Mouse (Mus musculus): ENCODE data around the gene Slf2.

The Slf2 gene

GRCm38 (mm10) chr19:44984420-44984819 lies 53.5 kb downstream of the Slf2 start:
- no peak for DNase-seq (ENCODE audit: low spot score)

GRCm38 (mm10) chr19:44985159-44985988 lies 54.4 kb downstream of the Slf2 start:
- DNase-seq (ENCODE audit: low spot score), result no peak

- DNase-seq (ENCODE audit: low spot score), result no peak
Observed at GRCm38 (mm10) chr19:44987004-44987403, 56.1 kb downstream of the Slf2 start.

- no peak for DNase-seq (ENCODE audit: low spot score)
Observed at GRCm38 (mm10) chr19:44987851-44988250, 56.9 kb downstream of the Slf2 start.

GRCm38 (mm10) chr19:44988321-44988720 lies 57.4 kb downstream of the Slf2 start:
- no peak for DNase-seq (ENCODE audit: low spot score)

- DNase-seq (ENCODE audit: low spot score), result peak; percentile 74
Observed at GRCm38 (mm10) chr19:44988831-44989566, 58.0 kb downstream of the Slf2 start, which contains the start of gene Sema4g. Gene Sema4g (plus strand): TSS chr19:44989101.

- peak; percentile 42 for DNase-seq (ENCODE audit: low spot score)
Observed at GRCm38 (mm10) chr19:44989567-44990495, 58.9 kb downstream of the Slf2 start.

GRCm38 (mm10) chr19:44991031-44991430 lies 60.1 kb downstream of the Slf2 start:
- DNase-seq (ENCODE audit: low spot score), result peak; percentile 83

- DNase-seq (ENCODE audit: low spot score), result peak; percentile 76
Observed at GRCm38 (mm10) chr19:44992246-44992645, 61.3 kb downstream of the Slf2 start.

- no peak for DNase-seq (ENCODE audit: low spot score)
Observed at GRCm38 (mm10) chr19:44992712-44993111, 61.8 kb downstream of the Slf2 start.

- no peak for DNase-seq (ENCODE audit: low spot score)
Observed at GRCm38 (mm10) chr19:44997786-44998185, 66.8 kb downstream of the Slf2 start.

GRCm38 (mm10) chr19:44999647-45000046 lies 68.7 kb downstream of the Slf2 start:
- DNase-seq (ENCODE audit: low spot score), result no peak

GRCm38 (mm10) chr19:45002301-45002700 lies 71.3 kb downstream of the Slf2 start:
- no peak for DNase-seq (ENCODE audit: low spot score)

GRCm38 (mm10) chr19:45003740-45004516 lies 73.0 kb downstream of the Slf2 start:
- no peak for DNase-seq (ENCODE audit: low spot score)

- DNase-seq (ENCODE audit: low spot score), result peak; percentile 43
Observed at GRCm38 (mm10) chr19:45005444-45005843, 74.5 kb downstream of the Slf2 start, which contains the start of gene Twnk. Gene Twnk (plus strand): TSS chr19:45005663.

- DNase-seq (ENCODE audit: low spot score), result peak; percentile 92
Observed at GRCm38 (mm10) chr19:45005957-45006712, 75.2 kb downstream of the Slf2 start, which contains the start of gene Mrpl43. Gene Mrpl43 (minus strand): TSS chr19:45006442.

GRCm38 (mm10) chr19:45007021-45007420 lies 76.1 kb downstream of the Slf2 start:
- DNase-seq (ENCODE audit: low spot score), result no peak

- DNase-seq (ENCODE audit: low spot score), result no peak
Observed at GRCm38 (mm10) chr19:45007425-45008191, 76.7 kb downstream of the Slf2 start.

GRCm38 (mm10) chr19:45010646-45011045 lies 79.7 kb downstream of the Slf2 start:
- no peak for DNase-seq (ENCODE audit: low spot score)

All from yolk sac, embryonic 10.5 days (tissue).